Mouse (Mus musculus) thymus, postnatal 4 days (tissue): ENCODE data around the gene Sac3d1.
"Not testable (repeated sequence)": the region's sequence is repeated elsewhere in the genome, so short reads cannot be mapped to it uniquely, and the experiment has no call there.

Experiments
- DNase-seq: peaks from one replicate; pipeline ENCODE4 v3.0.0; 2021

Sac3d1 gene

DNA sequence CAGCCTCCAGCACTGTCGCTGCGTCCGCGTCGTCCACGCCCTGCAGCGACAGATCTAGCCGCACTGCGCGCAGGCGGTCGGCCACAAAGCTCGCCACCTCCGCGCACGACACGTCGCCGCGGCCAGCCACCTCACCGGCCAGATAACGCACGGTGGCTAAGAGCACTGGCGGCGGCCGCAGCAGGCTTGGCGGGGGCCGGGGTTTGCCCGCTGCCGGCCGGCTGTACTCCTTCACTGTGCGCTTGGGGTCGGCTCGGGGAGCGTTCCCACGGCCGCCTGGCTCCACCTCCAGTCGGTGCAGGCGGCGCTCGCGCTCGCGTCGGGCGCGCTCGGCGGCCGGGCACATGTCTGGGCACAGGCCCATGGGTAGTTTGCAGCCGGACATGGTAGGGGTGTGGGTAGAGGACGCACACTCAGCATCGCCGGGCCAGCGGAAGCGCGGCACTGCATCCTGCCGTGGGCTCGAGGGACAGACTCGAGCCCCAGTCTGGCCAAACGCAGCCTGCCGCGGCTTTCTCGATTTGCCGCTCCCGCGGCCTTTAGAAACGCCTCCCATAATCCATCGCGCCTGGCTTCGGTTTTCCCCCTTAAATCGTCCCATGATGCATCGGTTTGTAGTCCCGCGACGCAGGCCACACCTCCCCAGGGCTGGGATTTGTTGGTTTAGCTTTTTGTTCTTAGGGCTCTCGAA is at the start of gene Sac3d1:
Gene Sac3d1, minus strand, starts transcription at position 665 of the 691 bp plus-strand sequence.
- peak; percentile 89 for DNase-seq

GRCm38 (mm10) chr19:6166750-6167149 is 48.3 kb upstream of the Sac3d1 start:
- DNase-seq: no peak

DNA sequence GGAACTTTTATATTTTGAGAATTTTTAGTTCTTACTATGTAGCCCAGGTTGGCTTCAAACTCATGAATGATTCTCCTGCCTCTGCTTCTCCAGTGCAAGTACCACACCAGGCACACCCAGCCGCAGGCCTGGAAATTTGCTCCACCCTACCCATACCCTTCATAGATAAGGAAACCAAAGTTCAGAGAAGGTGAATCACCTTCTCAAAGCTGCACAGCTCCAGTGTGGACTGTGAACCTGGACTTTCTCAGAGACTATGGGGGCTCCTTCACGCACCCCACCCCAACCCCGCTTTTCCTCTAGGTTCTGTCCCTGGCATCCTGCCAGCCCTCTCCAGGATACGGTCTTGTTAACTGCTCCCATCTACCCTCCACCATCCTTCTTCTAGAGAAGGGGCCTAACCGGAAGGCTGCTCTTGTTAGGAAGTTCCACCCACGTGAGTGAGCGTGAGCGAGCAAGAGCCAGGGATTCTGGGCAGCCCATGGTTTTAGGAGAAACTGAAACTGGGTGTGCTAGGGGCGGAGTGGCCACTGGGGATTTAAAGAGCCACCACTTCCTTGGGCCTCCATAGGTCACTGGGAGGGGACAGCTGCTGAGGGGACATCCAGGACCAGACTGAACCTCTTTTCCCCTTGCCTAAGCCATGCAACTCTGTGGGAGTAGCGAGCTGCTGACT is 45.6 kb upstream of the Sac3d1 start:
- no peak for DNase-seq

- DNase-seq: no peak
These were observed 38.8 kb upstream of the Sac3d1 start for GRCm38 (mm10) chr19:6157220-6157619.

DNA sequence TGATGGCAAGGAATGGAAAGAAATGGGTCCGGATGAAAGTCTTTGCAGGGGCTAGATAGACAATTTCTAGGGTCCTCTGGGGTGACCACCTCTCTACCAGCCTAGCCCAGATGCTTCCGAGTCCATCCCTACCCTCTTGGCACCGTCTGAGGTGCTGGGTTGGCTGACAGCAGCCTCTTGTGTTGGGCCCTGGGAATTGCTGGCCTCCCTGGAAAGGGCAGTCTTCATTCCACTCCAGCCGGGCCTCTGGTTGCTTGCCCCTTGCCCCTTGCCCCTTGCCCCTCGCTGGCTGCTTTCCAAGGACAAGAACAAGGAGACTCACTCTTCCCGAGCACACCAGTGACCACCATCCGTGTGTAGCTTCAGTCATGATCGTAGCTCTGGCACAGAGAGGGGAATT is 37.9 kb upstream of the Sac3d1 start:
- DNase-seq: no peak

DNA sequence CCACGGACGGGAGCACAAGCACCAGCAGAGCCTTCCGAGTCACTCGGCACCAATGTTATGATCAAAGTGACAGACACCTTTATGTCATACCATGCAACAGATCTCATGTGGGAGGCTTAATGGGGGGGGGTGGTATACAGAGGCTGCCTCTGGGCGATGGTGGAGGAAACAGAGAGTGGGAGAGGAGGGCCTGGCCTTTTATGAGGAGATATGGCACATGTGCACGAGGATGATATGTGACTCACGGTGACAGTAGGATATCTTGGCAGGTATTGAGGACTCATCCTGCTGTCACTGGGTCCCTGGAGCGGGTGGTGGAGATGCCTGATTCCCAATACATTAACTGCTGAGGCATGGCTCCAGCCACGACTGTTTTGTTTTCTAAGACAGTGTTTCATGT is 36.7 kb upstream of the Sac3d1 start:
- no peak for DNase-seq

GRCm38 (mm10) chr19:6144842-6145241 is 26.4 kb upstream of the Sac3d1 start:
- no peak for DNase-seq

DNA sequence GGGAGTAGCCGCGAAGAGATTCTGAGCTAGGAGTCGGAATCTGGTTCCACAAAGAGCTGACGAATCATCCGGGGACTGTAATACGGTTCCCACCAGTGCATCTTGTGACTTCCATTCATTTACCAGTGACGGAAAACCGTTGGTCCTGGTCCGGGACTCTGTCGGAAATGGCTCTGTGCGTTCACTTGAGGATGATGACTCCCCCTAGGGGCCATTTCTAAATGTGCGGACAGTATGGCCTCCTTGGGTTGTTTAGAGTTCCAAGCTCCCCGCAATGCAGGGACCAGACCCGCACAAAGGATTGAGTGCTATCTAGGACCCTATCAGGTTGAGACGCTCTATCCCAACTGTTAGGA is 22.9 kb upstream of the Sac3d1 start, which contains the start of gene Arl2:
Gene Arl2, minus strand, starts transcription at position 155 of the 356 bp plus-strand sequence.
- peak; percentile 79 for DNase-seq

- DNase-seq: peak; percentile 95
These were observed 22.4 kb upstream of the Sac3d1 start, which contains the start of gene Batf2 for GRCm38 (mm10) chr19:6140678-6141393. Gene Batf2 (plus strand): TSS chr19:6140983.

- DNase-seq: no peak
These were observed 21.9 kb upstream of the Sac3d1 start for GRCm38 (mm10) chr19:6140374-6140677.

- no peak for DNase-seq
These were observed 21.3 kb upstream of the Sac3d1 start for GRCm38 (mm10) chr19:6139701-6140100.

DNA sequence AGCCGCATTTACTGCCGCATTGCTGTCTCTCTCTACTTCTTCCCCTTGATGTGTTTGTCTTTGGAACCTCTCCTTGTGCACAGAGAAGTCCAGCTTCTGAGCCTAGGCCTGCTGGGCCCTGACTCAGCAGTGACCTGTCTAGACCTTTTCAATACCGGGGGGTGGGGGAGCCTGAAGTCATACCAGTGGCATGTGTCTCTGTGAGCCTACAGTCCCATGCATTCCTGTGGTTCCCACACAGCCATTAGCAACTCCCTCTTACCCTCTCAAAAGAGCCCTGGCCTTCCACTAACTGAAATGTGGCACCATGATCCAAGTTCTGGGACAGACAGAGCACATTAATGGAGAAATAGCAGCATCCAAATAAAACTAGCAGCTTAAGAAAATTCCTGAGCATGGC is 17.9 kb upstream of the Sac3d1 start:
- DNase-seq: no peak

GRCm38 (mm10) chr19:6133197-6133596 is 14.7 kb upstream of the Sac3d1 start:
- DNase-seq: not testable (repeated sequence)

DNA sequence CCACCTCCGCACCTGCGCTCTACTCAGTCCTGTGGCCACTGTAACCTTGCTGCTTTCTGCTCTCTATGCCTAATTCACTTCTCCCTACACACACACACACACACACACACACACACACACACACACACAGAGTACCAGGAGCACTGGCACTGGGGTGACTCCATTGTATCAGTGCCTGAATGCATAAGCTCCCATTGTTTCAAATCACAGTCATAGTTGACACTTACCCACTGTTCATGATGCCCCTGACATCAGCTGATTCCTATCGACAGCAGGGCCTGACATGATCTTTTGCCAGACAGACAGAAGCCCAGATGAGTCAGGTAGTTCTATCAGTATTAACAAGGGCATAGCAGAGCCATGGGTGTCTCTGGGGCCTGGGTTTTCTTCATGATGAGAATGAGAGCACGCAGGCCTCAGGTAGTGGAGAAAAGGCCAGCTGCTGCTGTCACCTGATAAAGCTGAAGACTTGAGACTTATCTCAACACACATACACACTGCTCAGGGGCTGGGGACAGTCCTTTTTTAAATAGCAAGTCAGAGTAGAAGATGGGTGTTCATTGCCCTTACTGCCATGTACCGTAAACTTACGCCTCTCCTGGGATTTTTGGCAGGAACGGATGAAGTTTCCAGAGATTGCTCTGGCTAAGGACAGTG is 13.8 kb upstream of the Sac3d1 start:
- no peak for DNase-seq

DNA sequence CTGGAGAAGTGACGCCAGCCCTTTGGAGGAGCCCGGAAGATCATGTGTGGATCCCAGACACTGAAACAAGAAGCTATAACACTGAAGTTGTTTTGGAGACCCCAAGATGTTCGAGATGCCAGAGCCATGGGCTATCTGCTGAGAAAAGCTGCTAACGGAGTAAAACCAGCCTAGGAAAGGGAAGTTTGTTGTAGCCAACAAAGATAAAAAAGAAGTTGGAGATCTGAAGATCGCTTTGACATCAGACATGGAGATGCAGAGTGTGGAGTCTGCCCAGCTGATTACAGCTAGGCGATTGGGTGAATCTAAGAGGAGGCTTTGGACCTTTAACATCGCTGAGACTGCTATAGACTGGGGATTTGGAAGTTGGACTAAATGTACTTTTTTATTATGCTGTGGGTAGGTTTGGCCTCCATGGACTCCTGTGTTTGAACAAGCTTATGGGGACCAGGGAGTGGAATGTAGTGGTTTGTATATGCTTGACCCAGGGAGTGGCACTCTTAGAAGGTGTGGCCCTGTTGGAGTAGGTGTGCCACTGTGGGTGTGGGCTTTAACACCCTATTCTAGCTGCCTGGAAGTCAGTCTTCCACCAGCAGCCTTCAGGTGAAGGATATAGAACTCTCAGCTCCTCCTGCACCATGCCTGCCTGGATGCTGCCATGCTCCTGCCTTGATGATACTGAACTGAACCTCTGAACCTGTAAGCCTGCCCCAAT is 12.1 kb upstream of the Sac3d1 start:
- not testable (repeated sequence) for DNase-seq

DNA sequence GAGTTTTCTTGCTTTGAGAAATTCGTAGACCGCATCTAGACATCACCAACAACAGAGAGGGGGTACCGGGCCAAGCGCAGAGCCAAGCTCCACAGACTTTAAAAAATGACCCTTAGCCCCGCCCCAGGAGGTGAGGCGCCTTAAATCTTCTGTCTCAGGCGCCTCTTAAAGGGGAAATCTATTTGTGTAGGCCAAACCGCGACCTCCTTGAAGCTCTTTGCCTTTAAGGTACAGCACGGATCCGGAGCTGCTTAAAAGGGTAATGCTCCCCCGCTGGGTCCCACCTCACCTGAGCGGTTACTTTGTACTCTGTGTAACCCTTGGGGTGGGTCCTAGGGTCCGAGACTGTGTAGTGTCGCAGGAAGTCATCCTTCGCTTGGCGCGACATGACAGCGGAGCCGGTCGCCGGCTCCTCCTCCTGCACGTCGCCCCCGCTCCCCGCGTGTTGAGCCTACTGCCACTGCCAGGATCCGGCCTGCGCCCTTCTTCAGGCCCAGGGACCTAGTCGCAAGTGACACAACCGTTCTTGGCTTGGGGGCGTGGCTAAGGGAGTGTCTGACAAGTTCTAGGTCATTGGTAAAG is 9.4 kb upstream of the Sac3d1 start, which contains the start of gene Snx15:
Gene Snx15, minus strand, starts transcription at position 545 of the 582 bp plus-strand sequence.
- DNase-seq: peak; percentile 97

DNA sequence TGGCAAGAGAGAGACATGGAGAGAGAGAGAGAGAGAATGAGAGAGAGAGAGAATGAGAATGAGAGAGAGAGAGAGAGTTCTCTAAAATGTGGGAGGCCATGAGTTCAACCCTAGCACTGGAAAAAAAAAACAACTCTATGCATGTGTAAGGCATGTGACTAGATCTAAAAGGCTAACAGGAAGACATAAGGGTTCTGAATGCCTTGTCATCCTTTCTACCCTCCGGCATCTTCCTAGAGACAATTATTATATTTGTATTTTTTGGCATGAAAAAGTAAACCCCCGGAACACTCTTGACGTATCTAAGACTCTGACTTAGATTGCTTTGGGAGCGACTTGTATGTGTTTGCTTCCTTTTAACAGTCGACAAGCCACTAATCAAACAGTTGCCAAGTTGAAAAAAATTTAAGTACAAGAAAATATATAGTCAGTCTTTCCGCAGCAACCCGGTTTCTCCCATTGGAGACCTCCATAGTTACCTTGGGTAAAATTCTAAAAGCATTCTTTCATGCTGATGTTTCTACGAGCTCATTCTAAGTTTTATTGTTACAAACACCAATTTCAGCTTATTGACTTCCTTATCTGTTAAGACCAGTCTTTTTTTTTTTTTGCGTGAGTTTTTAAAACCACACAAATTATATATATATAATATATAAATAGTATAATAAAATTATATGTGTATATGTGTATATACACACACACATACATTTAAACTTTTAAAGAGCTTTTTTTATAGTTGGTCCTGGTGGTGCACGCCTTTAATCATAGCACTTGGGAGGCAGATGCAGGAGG is 8.5 kb upstream of the Sac3d1 start:
- DNase-seq: no peak

DNA sequence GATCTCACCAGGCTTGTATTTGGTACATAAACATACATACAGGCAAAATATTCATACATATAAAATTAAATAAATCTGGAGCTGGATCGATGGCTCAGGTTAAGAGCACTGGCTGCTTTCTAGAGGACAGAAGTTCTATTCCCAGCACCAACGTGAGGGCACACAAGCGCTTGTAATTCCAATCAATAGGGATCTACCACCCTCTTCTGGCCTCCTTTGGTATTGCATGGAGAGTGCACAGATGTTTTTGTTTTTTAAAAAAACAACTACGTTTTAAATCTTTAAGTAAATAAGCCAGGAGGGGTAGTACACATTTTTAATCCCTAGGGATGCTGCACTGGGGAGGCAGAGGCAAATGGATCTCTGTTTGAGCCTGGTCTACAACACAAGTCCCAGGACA is 7.8 kb upstream of the Sac3d1 start:
- peak; percentile 73 for DNase-seq

GRCm38 (mm10) chr19:6124898-6125297 is 6.4 kb upstream of the Sac3d1 start:
- no peak for DNase-seq

DNA sequence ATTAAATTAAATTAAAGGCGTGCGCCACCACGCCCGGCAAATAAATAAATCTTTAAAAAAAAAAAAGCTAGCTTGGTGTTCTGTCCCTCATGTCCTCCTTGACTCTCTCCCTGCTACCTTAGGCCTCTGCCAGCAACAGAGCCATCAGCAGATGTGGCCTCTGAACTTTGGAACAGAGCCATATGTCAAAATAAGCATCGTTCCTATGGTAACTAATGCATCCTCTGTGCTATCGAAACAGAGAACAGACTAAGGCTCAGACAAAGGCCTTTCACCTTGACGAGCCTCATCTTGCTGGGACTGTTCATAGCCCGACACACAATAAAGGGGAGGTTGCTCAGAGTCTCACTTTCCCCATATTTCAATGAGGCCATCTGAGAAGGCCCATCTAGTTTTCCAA is 4.9 kb upstream of the Sac3d1 start:
- no peak for DNase-seq

GRCm38 (mm10) chr19:6121761-6122160 is 3.3 kb upstream of the Sac3d1 start:
- DNase-seq: no peak
